Mouse (Mus musculus): ENCODE data around the gene Mapk12. TPM values are rescaled to one million over a fixed set of nuclear protein-coding genes. Genes with fewer than 3 reads are reported as not detected.

Mapk12 gene
- polyA plus RNA-seq, 1 experiment from 2014 or later, result 5.1 TPM

DNA sequence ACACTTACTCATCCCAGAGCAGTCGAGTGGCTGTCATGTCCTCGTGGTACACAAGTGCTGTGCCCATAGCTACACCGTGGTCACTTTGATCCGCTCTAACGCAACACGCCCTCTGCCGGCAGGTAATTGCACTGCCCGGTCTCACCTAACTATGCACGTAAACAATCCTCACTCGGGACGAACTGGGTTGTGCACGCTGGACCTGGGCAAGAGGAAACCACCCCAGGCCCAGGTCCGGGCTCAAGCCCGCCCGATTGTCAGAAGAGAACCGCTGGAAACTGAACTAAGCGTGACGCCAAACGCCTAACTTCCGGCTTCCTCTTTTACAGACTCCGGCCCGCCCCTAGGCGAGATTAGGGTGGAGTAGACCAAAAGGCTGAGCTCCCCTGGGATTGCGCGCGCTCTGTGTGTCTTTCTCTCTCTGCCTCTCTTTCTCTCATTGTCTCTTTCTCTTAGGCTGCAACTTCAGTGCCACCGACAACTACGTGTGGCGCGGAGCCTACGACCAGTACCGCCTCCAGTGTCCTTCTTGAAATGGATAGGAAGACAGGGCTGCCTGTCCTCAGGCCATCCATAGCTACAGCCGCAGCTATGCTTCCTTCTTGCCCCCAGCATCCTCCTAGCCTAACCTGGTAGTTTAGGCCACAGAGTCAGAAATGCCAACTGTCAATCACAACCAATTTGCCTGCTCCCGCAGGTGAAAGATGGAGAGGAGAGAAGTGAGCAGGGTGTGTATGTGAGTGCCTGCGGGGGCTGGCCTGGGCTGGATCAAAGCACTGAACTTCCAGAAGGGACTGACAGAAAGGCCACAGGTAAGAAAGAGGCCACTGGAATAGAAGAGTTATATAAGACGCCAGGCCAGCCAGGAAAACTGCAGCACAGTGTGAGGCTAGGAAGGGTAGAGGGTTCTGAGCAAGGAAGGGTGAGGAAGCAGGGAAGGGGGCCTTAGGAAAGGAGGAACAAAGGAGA is 11.8 kb downstream of the Mapk12 start, which contains the start of gene Hdac10:
Hdac10 (minus strand) TSS at position 319 of the 969 bp plus-strand sequence.
- H3K4me3 ChIP-seq, result peak within 1 kb of the TSS; percentile 59
- peak within 1 kb of the TSS; percentile 85 for H3K27ac ChIP-seq
- WGBS, result 3% methylated on average over 36 of the region's 36 CpGs
- H3K9ac ChIP-seq, result peak within 1 kb of the TSS; percentile 44
- no peaks in the 10 kb centered on the region for H3K27me3 ChIP-seq (replicated peaks)
- H3K36me3 ChIP-seq (replicated peaks), result no peaks in the 10 kb centered on the region
- peak; percentile 84 for ATAC-seq (replicated peaks)
- H3K9me3 ChIP-seq, result no peaks in the 10 kb centered on the region
- peak within 1 kb of the TSS; percentile 69 for H3K4me2 ChIP-seq
- peaks cover 25% of the 10 kb centered on the region for H3K4me1 ChIP-seq

DNA sequence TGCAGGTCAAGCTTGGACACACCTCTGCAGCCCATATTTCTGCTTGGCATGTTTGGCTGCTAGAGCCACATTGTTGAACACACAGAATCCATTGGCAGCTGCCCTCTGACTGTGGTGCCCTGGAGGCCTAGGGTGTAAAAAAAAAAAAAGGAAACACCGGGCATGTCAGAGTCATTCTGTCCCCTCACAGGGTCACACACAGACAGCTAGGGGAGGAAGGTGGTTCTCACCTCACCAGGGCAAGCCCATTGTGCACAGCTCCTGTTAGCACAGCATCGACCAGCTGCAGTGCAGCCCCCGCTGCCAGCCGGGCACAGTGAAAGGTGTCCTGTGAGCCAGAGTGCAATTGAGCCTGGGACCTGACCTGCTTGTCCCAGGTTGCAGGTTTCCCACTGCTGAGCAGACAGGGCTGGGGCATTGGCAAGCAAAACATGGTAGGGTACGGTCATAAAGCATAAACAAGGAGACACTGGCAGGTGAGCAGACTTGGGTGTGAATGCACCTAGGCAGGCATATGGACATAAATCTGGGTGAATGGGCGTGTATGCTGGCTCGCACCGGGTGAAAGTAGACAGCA is 13.1 kb downstream of the Mapk12 start:
- H3K27ac ChIP-seq, result peak overlapping the region; percentile 85; the same call in 1 of the 2 replicates
- WGBS, result 81% methylated on average over 8 of the region's 8 CpGs

DNA sequence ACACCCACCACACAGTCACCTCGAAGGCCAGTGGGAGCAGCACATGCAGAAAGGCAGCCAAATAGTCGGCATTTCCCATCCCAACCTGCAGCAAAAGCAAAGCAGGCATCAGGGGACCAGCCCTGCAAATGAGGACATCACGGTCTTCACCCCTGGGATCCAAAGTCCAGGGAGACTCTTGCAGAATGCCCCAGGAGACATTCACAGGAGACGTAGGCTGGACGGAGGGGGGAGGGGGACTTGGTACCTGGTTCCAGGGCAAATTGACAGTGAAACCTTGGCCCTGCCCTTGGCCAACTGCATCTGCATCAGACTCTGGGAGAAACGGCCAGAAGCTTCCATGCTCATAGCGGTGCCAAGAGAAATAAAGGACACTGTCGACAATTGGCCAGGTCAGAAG is 13.9 kb downstream of the Mapk12 start:
- no peak for ATAC-seq (replicated peaks)
- no peak overlapping the region for H3K4me3 ChIP-seq
- H3K4me1 ChIP-seq, result peaks cover 40% of the 10 kb centered on the region
- H3K36me3 ChIP-seq (replicated peaks), result no peaks in the 10 kb centered on the region
- no peak overlapping the region for H3K27ac ChIP-seq
- H3K9ac ChIP-seq, result no peak overlapping the region
- H3K27me3 ChIP-seq (replicated peaks), result no peaks in the 10 kb centered on the region
- no peak overlapping the region for H3K4me2 ChIP-seq
- H3K9me3 ChIP-seq, result no peaks in the 10 kb centered on the region
- WGBS, result 89% methylated on average over 8 of the region's 8 CpGs

More for the DNA sequence above, 13.1 kb downstream of the Mapk12 start:
- peaks cover 32% of the 10 kb centered on the region for H3K4me1 ChIP-seq
- no peaks in the 10 kb centered on the region for H3K9me3 ChIP-seq
- ATAC-seq (replicated peaks), result no peak
- H3K4me3 ChIP-seq, result peak overlapping the region; percentile 59
- H3K27me3 ChIP-seq (replicated peaks), result no peaks in the 10 kb centered on the region
- H3K9ac ChIP-seq, result peak overlapping the region; percentile 44
- H3K4me2 ChIP-seq, result peak overlapping the region; percentile 69
- no peaks in the 10 kb centered on the region for H3K36me3 ChIP-seq (replicated peaks)

DNA sequence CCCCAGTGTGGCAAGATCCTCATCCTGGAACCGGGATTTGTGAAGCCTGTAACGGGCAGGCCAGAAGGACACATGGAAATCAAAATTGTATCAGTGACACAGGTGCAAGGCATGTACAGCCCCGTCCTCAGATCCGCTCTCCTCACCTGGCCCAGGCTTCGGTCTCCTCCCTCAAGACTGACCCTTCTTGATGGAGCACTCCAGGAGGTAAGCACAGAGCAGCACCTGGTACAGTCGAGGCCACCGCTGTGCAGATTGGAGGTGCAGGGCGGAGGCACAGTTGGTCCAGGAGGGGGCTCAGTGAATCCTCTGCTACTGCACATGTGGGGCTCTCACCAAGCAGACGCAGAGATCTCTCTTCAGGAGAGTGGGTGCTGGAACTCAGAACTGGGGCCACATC is 15.2 kb downstream of the Mapk12 start:
- no peak for ATAC-seq (replicated peaks)
- Histone ChIP-seq H3K4me3 (no peak overlapping the region), H3K27me3 (replicated peaks) (no peaks in the 10 kb centered on the region), H3K4me2 (no peak overlapping the region), H3K4me1 (peaks cover 53% of the 10 kb centered on the region), H3K27ac (no peak overlapping the region), H3K9ac (no peak overlapping the region), H3K36me3 (replicated peaks) (no peaks in the 10 kb centered on the region), H3K9me3 (no peaks in the 10 kb centered on the region)
- WGBS, result 96% methylated on average over 9 of the region's 9 CpGs

DNA sequence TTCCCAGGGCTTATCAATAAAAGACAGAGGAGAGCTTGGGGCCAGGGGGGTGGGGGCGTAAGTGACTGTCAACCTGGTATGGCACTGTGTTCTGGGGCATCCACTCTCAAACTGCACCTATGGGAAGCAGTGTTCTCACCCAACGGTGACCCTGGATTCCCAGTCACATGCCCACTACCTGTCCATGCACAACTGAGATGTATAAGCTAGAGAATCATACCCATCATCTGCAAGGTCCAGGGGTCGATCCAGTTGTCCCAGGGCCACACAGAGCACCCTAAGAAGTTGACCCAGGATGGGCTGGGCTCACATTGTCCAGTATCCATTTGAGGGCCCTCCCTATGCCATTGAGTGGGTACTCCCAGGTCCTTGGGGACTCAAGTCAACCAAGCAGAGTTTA is 16.2 kb downstream of the Mapk12 start:
- peaks cover 60% of the 10 kb centered on the region for H3K4me1 ChIP-seq
- H3K27ac ChIP-seq, result peak overlapping the region; percentile 90; the same call in 1 of the 2 replicates
- no peak for ATAC-seq (replicated peaks)
- H3K4me2 ChIP-seq, result no peak overlapping the region
- no peaks in the 10 kb centered on the region for H3K9me3 ChIP-seq
- no peaks in the 10 kb centered on the region for H3K27me3 ChIP-seq (replicated peaks)
- H3K36me3 ChIP-seq (replicated peaks), result no peaks in the 10 kb centered on the region
- peak overlapping the region; percentile 59; the same call in 1 of the 2 replicates for H3K9ac ChIP-seq
- H3K4me3 ChIP-seq, result no peak overlapping the region
- WGBS, result 95% methylated on average over 3 of the region's 3 CpGs

DNA sequence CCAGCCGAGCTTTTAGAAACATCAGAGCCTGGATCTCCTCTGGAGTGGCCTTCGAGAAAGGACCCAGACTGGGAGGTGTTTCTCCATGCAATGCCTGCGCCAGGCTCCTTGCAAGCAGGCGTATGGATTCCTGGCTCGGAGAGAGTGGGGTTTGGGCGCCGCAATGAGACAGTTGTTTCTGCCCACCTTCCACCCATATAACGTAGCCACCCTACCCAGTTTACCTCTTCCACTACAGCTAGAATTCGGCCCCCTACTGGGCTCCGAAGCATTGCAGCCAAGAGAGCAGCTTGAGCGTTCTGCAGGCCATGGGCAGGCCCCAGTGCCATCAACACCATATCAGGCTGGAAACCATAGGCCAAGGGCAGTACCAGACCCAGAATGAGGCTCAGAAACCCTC is 16.9 kb downstream of the Mapk12 start:
- H3K9ac ChIP-seq, result peak overlapping the region; percentile 59
- ATAC-seq (replicated peaks), result peak; percentile 28; the same call in 1 of the 2 replicates
- H3K4me3 ChIP-seq, result peak overlapping the region; percentile 56
- peaks cover 55% of the 10 kb centered on the region for H3K4me1 ChIP-seq
- H3K4me2 ChIP-seq, result peak overlapping the region; percentile 95
- no peaks in the 10 kb centered on the region for H3K36me3 ChIP-seq (replicated peaks)
- H3K27me3 ChIP-seq (replicated peaks), result no peaks in the 10 kb centered on the region
- no peaks in the 10 kb centered on the region for H3K9me3 ChIP-seq
- 32% methylated on average over 11 of the region's 11 CpGs for WGBS
- peak overlapping the region; percentile 90 for H3K27ac ChIP-seq

DNA sequence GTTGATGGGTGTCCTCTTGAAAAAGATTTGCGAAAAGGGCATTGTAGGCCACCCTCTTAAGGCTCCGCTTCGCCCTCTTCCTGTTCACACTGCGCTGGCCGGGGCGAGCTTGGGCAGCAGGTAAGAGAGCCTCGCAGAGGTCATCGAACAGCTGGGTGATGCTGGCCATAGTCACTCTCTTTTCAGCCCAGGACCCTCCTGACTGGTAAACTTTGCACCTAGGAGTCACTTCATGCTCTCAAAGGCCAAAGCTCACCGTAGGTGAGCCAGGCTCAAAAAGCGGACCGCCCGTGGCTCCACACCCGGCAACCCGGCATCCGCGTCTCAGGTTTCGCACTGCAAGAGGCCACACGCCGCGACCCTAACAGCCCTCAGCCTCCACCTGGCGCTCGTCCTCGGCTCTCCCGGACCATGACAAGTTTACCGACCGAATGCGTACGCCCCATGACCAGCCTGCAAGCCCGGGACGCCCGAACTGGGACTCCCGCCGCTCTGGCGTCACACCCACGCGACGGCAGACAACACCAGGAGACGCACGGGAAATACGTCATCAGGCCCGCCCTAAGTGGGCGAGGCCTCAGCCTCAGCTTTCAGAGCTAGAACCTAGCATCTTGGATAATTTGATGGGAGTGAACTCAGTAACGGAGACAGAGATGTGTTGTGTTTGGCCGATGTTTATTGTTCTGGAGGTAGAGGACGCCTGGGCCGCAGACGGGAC is 17.7 kb downstream of the Mapk12 start, which contains the start of gene Tubgcp6:
Tubgcp6 (minus strand) TSS at position 464 of the 718 bp plus-strand sequence.
- WGBS, result under 1% methylated on average over 47 of the region's 47 CpGs
- Histone ChIP-seq H3K4me1 (peaks cover 52% of the 10 kb centered on the region), H3K27me3 (replicated peaks) (no peaks in the 10 kb centered on the region), H3K4me3 (peak within 1 kb of the TSS; percentile 56), H3K27ac (peak within 1 kb of the TSS; percentile 90), H3K9me3 (no peaks in the 10 kb centered on the region), H3K36me3 (replicated peaks) (0 out of 2 replicates have a peak, but pooled peaks cover under 1% of the 10 kb centered on the region), H3K9ac (peak within 1 kb of the TSS; percentile 59), H3K4me2 (peak within 1 kb of the TSS; percentile 95)
- ATAC-seq (replicated peaks), result peak; percentile 82

DNA sequence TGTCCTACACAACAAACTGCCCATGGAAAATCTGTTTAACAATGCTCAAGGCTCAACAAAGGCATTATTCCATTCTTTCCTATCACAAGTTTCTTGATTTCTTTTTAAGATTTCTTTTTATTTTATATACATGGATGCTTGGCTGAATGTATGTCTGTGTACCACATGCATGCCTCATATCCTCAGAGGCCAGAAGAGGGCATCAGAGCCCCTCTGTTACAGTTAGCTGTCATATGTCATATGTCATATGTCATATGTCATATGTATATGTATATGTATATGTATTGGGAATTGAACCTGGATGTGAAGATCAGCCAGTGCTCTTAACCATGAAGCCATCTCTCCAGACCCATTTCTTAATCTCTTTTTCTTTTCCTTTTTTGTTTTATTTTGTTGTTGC is 22.5 kb downstream of the Mapk12 start:
- peaks cover 32% of the 10 kb centered on the region; the same call in 1 of the 2 replicates for H3K36me3 ChIP-seq (replicated peaks)
- H3K27me3 ChIP-seq (replicated peaks), result no peaks in the 10 kb centered on the region
- H3K4me3 ChIP-seq, result no peak overlapping the region
- peaks cover 37% of the 10 kb centered on the region for H3K4me1 ChIP-seq
- no peaks in the 10 kb centered on the region for H3K9me3 ChIP-seq
- no peak overlapping the region for H3K4me2 ChIP-seq
- H3K27ac ChIP-seq, result no peak overlapping the region
- ATAC-seq (replicated peaks), result no peak
- no peak overlapping the region for H3K9ac ChIP-seq

DNA sequence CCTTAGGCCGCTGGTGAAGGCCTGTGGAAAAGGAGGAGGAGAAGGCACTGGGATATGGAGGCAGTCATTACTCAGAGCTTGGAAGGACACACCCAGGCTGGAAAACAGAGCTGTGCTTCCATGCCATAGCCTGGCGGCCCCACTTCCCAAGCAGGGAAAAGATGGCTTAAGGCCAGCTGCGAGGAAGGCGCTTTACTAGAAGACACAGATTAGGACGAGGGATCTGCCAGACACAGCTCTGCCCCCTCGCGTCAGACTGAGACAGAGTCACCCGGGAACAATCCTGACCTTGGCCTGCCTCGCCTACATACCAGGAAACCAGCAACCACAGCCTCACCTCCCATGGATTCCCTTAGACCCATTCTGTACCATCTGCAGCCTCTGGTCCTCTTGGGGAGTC is 30.4 kb downstream of the Mapk12 start:
- 91% methylated on average over 9 of the region's 9 CpGs for WGBS
- Histone ChIP-seq H3K4me3 (no peak overlapping the region), H3K36me3 (replicated peaks) (peaks cover 69% of the 10 kb centered on the region), H3K9me3 (no peaks in the 10 kb centered on the region), H3K27me3 (replicated peaks) (no peaks in the 10 kb centered on the region), H3K4me1 (no peaks in the 10 kb centered on the region), H3K9ac (no peak overlapping the region), H3K27ac (no peak overlapping the region), H3K4me2 (no peak overlapping the region)
- no peak for ATAC-seq (replicated peaks)

DNA sequence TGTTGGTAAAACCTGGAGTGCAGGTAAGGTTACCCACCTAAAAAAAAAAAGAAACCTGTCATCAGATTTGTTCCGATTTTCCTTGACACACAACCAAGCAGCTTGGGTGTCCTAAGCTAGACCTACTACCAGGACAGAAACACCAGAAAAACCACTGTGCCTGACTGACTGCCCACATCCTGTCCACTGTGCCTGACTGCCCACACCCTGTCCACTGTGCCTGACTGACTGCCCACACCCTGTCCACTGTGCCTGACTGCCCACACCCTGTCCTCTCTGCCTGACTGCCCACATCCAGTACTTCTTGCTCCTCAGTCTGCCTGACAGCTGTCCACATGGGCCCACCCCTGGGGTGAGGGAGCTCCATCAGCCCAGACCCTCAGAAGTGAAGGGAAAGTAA is 33.5 kb downstream of the Mapk12 start:
- Histone ChIP-seq H3K4me1 (no peaks in the 10 kb centered on the region), H3K4me3 (no peak overlapping the region), H3K27ac (no peak overlapping the region), H3K36me3 (replicated peaks) (peaks cover 71% of the 10 kb centered on the region), H3K9me3 (no peaks in the 10 kb centered on the region), H3K9ac (no peak overlapping the region), H3K27me3 (replicated peaks) (no peaks in the 10 kb centered on the region), H3K4me2 (no peak overlapping the region)
- no peak for ATAC-seq (replicated peaks)
- WGBS, result 93% methylated on average over 1 of the region's 1 CpGs

DNA sequence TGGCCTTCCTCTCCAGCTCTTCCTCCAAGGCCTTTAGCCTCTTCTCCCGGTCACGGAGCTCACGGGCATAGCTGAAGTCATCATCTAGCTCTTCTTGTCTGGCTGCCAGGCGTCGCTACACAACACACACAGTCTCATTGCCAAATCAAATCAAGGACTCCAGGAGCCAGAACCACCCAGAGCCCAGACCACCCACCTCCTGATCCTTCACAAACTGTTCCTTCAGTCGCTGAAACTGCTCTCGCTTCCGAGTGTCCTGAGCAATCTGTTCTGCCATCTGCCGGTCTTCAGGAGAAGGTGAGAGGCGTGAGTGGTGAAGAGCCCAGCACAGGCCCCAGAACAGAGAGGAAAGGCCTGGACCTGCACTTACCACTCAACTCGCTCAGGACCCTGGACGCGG is 34.4 kb downstream of the Mapk12 start:
- H3K27ac ChIP-seq, result no peak overlapping the region
- no peak for ATAC-seq (replicated peaks)
- no peak overlapping the region for H3K4me3 ChIP-seq
- 93% methylated on average over 13 of the region's 13 CpGs for WGBS
- no peak overlapping the region for H3K9ac ChIP-seq
- no peak overlapping the region for H3K4me2 ChIP-seq
- no peaks in the 10 kb centered on the region for H3K27me3 ChIP-seq (replicated peaks)
- H3K4me1 ChIP-seq, result no peaks in the 10 kb centered on the region
- H3K9me3 ChIP-seq, result no peaks in the 10 kb centered on the region
- H3K36me3 ChIP-seq (replicated peaks), result peaks cover 76% of the 10 kb centered on the region

DNA sequence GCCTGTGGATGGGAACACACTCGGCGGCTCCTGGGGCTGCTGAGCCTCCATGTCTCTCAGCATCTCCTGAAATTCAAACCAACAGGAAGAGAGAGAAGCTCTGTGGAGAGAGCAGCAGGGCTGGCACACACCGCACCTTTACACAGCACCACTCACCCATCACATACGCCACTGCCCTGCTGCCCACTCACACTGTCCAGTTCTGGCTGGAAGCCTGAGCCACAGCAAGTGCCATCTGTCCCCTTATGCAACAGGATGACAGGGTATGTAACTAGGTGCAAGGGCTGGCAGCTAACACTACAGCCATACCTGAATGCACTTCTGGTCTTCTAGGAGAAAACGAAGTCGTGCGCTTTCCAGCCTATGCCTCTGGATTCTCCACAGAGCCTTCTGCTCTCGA is 36.1 kb downstream of the Mapk12 start:
- ATAC-seq (replicated peaks), result no peak
- peaks cover 80% of the 10 kb centered on the region for H3K36me3 ChIP-seq (replicated peaks)
- 96% methylated on average over 8 of the region's 8 CpGs for WGBS

More for the DNA sequence above, 36.1 kb downstream of the Mapk12 start:
- Histone ChIP-seq H3K4me2 (no peak overlapping the region), H3K4me3 (no peak overlapping the region), H3K9me3 (no peaks in the 10 kb centered on the region), H3K27ac (no peak overlapping the region), H3K4me1 (no peaks in the 10 kb centered on the region), H3K9ac (no peak overlapping the region), H3K27me3 (replicated peaks) (no peaks in the 10 kb centered on the region)
